Mouse (Mus musculus): ENCODE measurements around the gene Bsg.

- TF ChIP-seq POLR2A (IDR thresholded peaks at IDR 0.05; ENCODE audit: insufficient read length, low read depth) = no peak
- TF ChIP-seq MAX (IDR thresholded peaks at IDR 0.05; ENCODE audit: low read depth) = no peak
- TF ChIP-seq CEBPB (IDR thresholded peaks at IDR 0.05; ENCODE audit: insufficient read depth, poor library complexity, severe bottlenecking) = no peak
- TF ChIP-seq TCF12 (IDR thresholded peaks at IDR 0.05; ENCODE audit: insufficient read depth, poor library complexity, severe bottlenecking) = no peak
- no peak for TF ChIP-seq MYOD1 (IDR thresholded peaks at IDR 0.05; ENCODE audit: control insufficient read depth in 1 of 3, insufficient read length in 2 of 3, low read depth in 2 of 3)
- no peak for TF ChIP-seq REST (IDR thresholded peaks at IDR 0.05; ENCODE audit: insufficient read depth, insufficient read length)
- TF ChIP-seq POLR2AphosphoS2 (IDR thresholded peaks at IDR 0.05; ENCODE audit: insufficient read length, low read depth) = no peak
- no peak for TF ChIP-seq E2F4 (IDR thresholded peaks at IDR 0.05; ENCODE audit: insufficient read depth)
- no peak for TF ChIP-seq USF1 (IDR thresholded peaks at IDR 0.05; ENCODE audit: low read depth)
- no peak for TF ChIP-seq SRF (IDR thresholded peaks at IDR 0.05; ENCODE audit: control insufficient read depth, insufficient read length, low read depth)
- TF ChIP-seq MYOG (IDR thresholded peaks at IDR 0.05; ENCODE audit: control insufficient read depth in 1 of 3, insufficient read depth in 1 of 3, insufficient read length in 2 of 3, low read depth in 2 of 3) = no peak
These were observed 12.1 kb downstream of the Bsg start, which contains the start of gene Hcn2 for GRCm38 (mm10) chr10:79716254-79716987.
